Mouse (Mus musculus): ENCODE measurements around the gene Dusp8.

DNA sequence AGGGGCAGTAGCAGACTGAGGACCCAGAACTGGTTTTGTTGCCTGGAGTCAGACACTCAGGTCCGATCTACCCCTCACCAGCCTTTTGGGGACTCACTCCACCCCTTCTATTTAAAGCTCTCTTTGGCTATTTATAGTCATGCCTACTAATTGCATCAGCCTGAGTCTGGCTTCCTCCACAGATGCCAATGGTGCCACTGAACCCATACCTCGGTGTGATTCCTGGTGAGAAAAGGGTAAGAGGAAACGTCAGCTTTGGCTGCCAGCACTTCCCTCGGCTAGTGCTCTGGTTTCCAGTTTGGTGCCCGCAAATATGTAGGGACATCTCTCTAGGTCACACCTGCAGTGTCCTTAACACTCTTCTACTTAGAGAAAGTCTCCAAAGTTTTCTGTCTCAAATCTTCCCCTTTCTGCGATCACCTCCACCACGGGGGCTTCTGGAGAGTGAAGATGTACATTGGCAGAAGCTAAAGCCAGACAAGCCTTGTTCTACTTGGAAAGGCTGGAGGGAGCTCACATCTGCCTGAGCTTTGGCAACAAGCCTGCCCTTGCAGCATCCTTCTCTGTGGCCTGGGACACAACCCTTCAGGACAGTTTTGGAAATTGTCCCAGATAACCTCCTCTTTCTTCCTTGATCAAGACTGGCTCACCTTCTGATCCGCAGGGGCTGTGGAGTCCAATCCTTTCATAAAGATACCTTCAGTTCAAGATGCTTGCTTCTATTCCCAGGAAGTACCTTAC lies 21.3 kb downstream of the Dusp8 start:
- TF ChIP-seq ZNF384 (IDR thresholded peaks at IDR 0.05; ENCODE audit: low read depth, low read length) (no peak), HCFC1 (IDR thresholded peaks at IDR 0.05; ENCODE audit: borderline replicate concordance, insufficient read depth, low read length) (no peak), ZC3H11A (IDR thresholded peaks at IDR 0.05; ENCODE audit: borderline replicate concordance, low read depth, low read length) (no peak), MAFK (IDR thresholded peaks at IDR 0.05; ENCODE audit: insufficient read depth, low read depth, low read length) (no peak), CHD2 (IDR thresholded peaks at IDR 0.05; ENCODE audit: low read depth, low read length) (no peak)
